Mouse (Mus musculus) right cerebral cortex, adult 2 months (tissue): Measurements from ENCODE around the gene Prr12.
"Not testable (repeated sequence)": the region's sequence is repeated elsewhere in the genome, so short reads cannot be mapped to it uniquely, and the experiment has no call there.

ENCODE experiments used
- DNase-seq, 2 experiments: peaks; one replicate each; pipeline ENCODE4 v3.0.0; 2021 to 2022; ENCODE audit warnings: low spot score in 2 of 2

Gene Prr12

GRCm38 (mm10) chr7:45023711-45024110 lies 29.0 kb downstream of the Prr12 start:
- not testable (repeated sequence) for DNase-seq

DNA sequence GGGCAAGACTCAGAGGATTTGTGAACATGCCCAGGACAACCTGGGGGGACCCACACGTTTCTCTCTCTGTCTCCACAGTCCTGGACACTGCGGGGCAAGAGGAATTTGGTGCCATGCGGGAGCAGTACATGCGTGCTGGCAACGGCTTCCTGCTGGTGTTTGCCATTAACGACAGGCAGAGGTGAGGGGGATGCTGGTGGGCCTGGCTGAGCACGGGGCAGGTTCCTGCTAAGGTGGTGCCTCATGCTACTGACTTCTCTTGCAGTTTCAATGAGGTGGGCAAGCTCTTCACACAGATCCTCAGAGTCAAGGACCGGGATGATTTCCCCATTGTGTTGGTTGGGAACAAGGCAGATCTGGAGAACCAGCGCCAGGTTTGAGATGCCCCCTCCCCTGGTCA lies 32.5 kb downstream of the Prr12 start:
- no peak for DNase-seq

GRCm38 (mm10) chr7:45019031-45019571 lies 33.6 kb downstream of the Prr12 start:
- DNase-seq, result no peak

DNA sequence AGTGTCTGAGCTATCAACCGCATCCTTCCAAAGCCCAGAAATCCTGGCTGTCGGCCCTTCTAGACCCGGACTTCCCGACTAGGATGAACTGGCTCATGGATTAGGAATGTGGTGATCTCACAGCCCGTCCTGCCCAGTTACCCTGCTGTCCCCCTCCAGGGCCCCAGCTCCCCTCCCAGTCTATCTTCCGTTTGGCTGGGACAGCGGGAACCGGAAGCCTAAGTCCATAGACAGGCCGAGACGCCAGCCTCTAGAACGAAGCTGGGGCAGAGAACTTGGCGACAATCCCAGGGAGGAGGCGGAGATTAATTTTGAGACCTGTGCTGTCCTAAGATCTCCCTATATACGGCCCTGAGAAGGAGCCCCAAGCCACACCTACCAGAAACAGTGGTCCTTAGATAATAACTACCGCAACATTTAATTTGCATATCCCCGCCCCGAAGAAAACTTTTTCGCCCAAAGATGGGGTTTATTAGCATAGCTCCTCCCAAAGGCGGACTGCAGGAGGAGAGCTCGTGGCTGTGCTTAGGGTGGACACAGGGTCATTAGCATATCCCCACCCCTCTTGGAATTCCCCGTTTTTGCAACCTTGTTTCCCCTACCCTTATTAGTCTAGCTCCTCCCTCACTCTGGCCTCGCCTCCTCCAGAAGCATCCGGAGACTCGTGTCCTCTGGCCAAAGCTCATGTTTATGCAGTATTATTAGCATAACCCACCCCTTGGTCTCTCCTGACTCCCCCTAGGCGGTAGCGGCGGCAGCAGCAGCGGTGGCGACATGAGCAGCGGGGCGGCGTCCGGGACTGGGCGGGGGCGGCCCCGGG lies 35.2 kb downstream of the Prr12 start, which contains the start of gene Rras:
Rras (plus strand) TSS at position 720 of the 820 bp plus-strand sequence.
- peak; percentile 82 for DNase-seq

- DNase-seq, result no peak
These were observed 35.9 kb downstream of the Prr12 start for GRCm38 (mm10) chr7:45016761-45017160.

DNA sequence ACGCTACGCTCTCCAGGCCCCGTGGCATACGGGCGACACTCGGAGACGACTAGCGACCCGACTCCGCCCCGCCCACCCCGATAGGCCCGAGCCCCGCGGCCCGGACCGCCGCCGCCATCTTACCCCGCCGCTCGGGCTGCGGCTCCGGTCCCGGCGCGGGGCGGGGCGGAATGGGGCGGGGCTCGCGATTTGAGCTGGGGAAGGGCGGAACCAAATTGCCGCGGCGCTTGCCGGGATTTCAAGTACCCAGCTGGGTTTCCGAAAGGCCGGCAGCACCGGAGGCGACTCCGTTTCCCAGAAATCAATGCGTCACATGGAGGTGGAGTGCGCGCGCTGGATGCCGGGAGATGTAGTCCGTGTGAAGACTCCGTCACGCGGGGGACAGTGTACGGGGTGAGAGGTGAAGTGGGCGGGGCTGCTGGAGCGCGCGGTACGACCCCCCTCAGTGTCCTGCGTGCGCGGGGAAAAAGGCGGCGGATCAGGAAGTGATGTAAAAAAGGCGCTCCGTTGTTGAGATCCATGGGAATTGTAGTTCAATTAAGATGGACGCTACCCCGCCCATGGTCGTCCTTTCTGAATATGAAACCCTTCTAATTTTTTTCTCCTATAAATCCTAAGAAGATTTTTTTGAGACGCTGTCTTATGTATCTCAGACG lies 36.6 kb downstream of the Prr12 start, which contains the start of gene Scaf1:
Scaf1 (minus strand) TSS at position 407 of the 656 bp plus-strand sequence.
- DNase-seq, result peak; percentile 100

DNA sequence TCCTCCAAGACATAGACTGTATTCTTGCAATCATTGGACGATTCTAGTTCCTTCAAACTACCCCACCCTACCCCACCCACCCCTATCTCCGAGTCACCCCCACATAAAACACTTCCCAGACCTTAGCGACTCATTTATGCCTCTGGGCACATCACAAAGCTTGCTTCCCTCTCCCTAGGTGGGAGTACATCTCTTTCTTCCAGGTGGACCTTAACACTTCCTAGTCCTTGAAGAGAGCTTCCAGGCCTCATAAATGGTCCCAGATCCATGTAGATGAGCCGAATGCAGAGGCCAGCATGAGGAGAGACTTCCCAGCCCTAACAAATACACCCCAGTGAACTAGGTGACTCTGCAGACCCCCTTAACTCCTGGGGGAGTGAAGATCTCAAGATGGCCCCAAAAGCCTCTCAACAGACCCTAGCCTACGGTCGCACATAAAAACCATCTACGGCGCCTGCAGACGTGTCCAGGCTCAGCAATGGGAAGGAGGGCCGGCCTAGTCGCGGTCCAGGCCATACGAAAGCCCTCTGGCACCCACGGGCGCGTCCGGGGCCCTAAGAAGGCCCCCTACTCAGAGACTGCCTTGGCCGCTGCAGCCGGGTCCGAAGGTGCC lies 37.2 kb downstream of the Prr12 start:
- DNase-seq, result no peak

GRCm38 (mm10) chr7:45014096-45014451 lies 38.6 kb downstream of the Prr12 start:
- DNase-seq, result no peak

- no peak for DNase-seq
These were observed 39.1 kb downstream of the Prr12 start for GRCm38 (mm10) chr7:45013366-45014095.

- DNase-seq, result no peak
These were observed 39.9 kb downstream of the Prr12 start for GRCm38 (mm10) chr7:45012824-45013223.

DNA sequence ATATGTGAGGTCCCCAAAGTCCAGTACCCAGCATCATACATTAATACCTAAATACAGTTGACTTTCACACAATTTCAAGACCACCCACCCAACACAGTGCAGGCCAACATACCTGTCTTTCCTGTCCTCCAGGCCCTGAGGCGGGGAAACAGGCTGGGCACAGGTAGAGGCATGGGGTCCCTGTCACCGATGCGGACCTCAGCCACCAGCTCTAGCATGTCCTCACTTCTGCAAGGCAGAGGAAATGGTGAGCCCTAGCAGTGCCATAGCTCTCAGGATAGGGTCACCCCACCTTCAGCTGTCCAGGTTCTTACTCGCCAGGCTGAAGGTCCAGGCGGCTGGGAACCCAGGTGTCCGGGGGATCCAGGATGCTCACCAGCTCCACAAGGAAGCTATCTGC lies 40.7 kb downstream of the Prr12 start:
- DNase-seq, result no peak

DNA sequence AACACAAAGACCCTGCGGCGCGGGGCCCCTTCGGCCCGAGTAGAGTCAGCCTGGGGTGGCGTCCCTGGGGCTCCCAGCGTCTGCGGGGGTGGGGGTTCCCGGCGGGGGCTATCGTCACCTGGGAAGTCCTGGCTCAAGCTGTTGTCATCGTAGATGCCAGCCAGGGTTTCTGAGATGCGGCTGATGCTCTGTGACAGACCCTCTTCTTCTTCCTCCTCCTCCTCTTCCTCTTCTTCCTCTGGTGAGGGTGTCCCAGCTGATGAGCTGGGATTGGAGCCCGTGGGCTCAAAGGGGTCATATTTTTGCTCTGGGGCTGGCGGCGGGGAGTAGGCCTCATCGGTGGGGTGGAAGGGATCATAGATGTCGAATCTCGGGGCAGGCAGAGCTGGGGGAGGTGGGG lies 44.3 kb downstream of the Prr12 start:
- no peak for DNase-seq

DNA sequence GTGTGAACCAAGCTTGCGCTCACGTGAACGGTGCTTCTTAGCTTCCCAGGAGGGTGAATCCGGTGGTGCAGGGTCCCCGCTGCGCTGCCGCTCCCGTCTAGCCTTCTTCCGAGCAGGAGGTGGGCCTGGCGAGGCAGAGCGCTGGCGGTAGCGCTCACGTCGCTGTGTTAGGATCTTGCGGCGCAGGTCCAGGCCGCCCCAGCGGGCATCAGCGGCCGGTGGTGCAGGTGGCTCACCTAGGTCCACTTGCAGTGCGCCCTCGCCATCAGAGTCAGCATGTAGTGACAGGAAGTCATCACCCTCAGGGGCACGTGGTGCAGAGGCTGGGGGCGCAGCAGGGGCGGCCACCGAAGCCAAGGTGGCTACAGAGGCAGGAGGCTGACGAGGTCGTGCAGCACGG lies 44.8 kb downstream of the Prr12 start:
- DNase-seq, result no peak

- no peak for DNase-seq
These were observed 45.5 kb downstream of the Prr12 start for GRCm38 (mm10) chr7:45007141-45007540.

DNA sequence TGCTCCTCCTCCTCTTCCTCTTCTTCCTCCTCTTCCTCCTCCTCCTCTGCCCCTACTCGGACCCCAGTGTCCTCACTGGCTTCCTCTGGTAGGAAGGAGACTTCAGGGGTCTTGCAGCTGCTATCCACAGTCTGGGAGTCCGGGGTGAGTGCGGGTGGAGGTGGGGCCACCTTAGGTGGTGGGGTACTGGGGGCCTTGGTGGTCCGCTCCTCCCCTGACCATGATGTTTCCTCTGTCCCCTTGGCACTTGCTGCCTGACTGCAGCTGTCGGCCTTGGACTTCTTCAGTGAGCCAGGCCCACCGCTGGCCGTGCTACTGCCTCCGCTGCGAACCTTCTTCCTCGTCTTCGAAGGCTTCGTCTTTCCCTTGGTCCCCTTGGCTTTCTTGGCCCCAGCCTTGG lies 46.2 kb downstream of the Prr12 start:
- no peak for DNase-seq

DNA sequence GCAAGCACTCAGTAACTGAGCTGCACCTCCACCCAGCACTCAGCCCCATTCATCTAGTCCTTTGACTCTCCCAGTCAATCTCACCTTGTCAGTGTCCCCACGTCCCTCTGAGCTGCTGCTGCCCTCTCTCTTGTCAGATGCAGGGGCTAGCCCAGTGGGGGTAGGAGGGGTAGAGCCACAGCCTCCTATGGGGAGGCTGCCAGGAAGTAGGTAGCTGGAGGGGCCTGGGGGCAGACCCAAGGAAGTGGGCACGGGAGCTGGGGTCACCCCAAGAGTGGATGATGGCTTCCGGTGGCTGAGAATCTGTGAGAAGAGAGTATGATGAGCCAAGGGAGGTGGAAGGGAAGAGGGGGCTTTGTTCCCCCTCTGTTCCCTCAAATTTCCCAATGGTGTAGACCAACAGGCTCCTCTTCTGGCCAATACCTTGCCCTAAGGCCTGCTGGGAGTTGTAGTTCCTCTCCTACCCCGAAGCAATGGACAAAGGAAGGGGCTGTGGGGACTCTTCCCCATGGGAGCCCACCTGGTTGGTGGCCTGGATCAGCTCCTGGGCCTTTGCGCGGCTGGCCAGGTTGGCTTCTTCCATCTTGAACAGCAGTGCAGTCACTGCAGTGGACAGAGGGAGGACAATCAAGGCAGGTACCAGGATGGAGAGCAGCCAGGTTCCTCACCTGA lies 47.2 kb downstream of the Prr12 start:
- no peak for DNase-seq

DNA sequence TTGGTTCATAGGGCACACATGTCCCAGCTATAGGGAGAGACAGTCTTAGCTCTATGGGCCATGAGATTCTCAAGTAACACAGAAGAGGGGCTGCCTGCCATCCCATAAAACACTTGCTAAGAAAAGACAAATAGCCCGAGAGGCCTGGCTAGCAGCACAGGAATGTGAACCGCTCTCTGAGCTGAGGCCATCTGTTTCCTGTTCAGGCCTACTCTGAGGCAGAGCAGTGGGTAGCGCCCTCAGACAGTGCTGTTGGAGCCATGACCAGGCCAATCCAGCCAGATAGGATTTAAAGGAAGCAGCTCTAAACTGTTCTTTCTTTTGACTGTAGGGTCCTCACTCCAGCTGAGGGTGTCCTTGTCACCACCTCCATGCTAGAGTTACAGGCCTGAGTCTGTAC lies 48.1 kb downstream of the Prr12 start:
- no peak for DNase-seq

DNA sequence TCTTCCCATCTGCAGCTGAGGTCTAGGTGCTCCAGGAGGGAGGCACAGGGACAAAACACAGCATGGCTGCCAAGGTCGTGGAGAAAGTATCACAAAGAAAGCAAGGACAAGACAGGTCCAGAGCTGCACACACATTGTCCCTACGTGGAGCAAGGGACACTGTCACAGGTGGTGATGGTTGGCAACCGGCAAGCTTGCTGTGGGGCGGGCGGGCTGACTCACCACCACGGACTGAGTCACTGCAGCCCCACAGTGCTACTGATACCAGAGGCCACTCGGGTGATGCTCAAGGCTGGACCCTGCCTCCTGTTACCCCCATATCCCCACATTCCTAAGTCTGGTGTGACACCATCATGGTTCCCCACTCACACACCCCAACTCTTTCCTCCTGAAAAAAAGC lies 50.2 kb downstream of the Prr12 start:
- no peak for DNase-seq

- DNase-seq, result no peak
These were observed 52.1 kb downstream of the Prr12 start for GRCm38 (mm10) chr7:45000539-45001114.

- no peak for DNase-seq
These were observed 52.9 kb downstream of the Prr12 start for GRCm38 (mm10) chr7:44999753-45000152.

DNA sequence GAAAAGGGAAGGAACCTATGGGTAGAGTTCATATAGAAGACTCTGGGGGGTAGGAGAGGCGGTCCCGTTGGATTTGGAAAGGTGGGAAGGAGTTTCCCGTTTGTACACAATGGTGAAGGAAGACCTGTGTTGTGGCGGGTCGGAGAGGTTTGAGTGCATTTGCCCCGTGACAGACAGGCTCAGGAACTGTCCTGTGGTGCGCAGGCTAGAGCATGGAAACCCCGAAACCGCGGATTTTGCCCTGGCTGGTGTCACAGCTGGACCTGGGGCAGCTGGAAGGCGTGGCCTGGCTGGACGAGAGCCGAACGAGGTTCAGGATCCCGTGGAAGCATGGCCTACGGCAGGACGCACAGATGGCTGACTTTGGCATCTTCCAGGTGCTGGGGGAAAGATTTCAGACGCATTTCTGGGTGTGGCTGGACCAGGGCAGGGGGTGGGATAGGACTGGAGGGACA lies 54.2 kb downstream of the Prr12 start, which contains the start of gene Bcl2l12:
Bcl2l12 (minus strand) TSS at position 212 of the 455 bp plus-strand sequence.
- no peak for DNase-seq
